Mouse (Mus musculus): ENCODE measurements at regions not wholly inside any gene's neighbourhood (a gene's known extent, or its start where the extent isn't known, plus 50 kb on each side); places are given as distances from the start of the nearest gene placed in this dataset.

GRCm38 (mm10) chr3:54103098-54103497, 52.7 kb upstream of the Trpc4 start:
- DNase-seq, result no peak

- no peak for DNase-seq
These were observed 72.2 kb upstream of the Trpc4 start for GRCm38 (mm10) chr3:54083634-54084033.

GRCm38 (mm10) chr3:54076461-54076860, 79.4 kb upstream of the Trpc4 start:
- no peak for DNase-seq

GRCm38 (mm10) chr3:54060653-54061052, 95.2 kb upstream of the Trpc4 start:
- no peak for DNase-seq

- no peak for DNase-seq
These were observed 101.5 kb upstream of the Trpc4 start for GRCm38 (mm10) chr3:54054376-54054775.

GRCm38 (mm10) chr3:54049370-54049769, 106.5 kb upstream of the Trpc4 start:
- DNase-seq, result no peak

- DNase-seq, result no peak
These were observed 107.7 kb upstream of the Trpc4 start for GRCm38 (mm10) chr3:54048091-54048670.

GRCm38 (mm10) chr3:54027365-54027764, 128.5 kb upstream of the Trpc4 start:
- DNase-seq, result peak; percentile 5

- peak; percentile 24 for DNase-seq
These were observed 135.6 kb upstream of the Trpc4 start for GRCm38 (mm10) chr3:54020196-54020595.

GRCm38 (mm10) chr3:54017943-54018649, 137.7 kb upstream of the Trpc4 start:
- DNase-seq, result no peak

- no peak for DNase-seq
These were observed 139.0 kb upstream of the Trpc4 start for GRCm38 (mm10) chr3:54016877-54017276.

- no peak for DNase-seq
These were observed 144.8 kb upstream of the Trpc4 start for GRCm38 (mm10) chr3:54011016-54011415.

GRCm38 (mm10) chr3:53992993-53993392, 129.4 kb upstream of the Ufm1 start:
- DNase-seq, result no peak

- DNase-seq, result no peak
These were observed 125.2 kb upstream of the Ufm1 start for GRCm38 (mm10) chr3:53988796-53989195.

GRCm38 (mm10) chr3:53988256-53988655, 124.6 kb upstream of the Ufm1 start:
- no peak for DNase-seq

GRCm38 (mm10) chr3:53987316-53987715, 123.7 kb upstream of the Ufm1 start:
- DNase-seq, result no peak

GRCm38 (mm10) chr3:53984743-53985550, 121.3 kb upstream of the Ufm1 start:
- no peak for DNase-seq

GRCm38 (mm10) chr3:53982311-53982710, 118.7 kb upstream of the Ufm1 start:
- no peak for DNase-seq

GRCm38 (mm10) chr3:53981585-53981984, 118.0 kb upstream of the Ufm1 start:
- DNase-seq, result no peak

- no peak for DNase-seq
These were observed 113.9 kb upstream of the Ufm1 start for GRCm38 (mm10) chr3:53977379-53978080.

GRCm38 (mm10) chr3:53974905-53975551, 111.4 kb upstream of the Ufm1 start:
- DNase-seq, result no peak

GRCm38 (mm10) chr3:53969000-53969641, 105.5 kb upstream of the Ufm1 start:
- no peak for DNase-seq

Data from adrenal gland, postnatal 14 days (tissue).